Mouse (Mus musculus): ENCODE data around the gene Dnah5. TPM values are rescaled to one million over a fixed set of nuclear protein-coding genes. Genes with fewer than 3 reads are reported as not detected.
A peak's percentile ranks its signal among the peaks of the same experiment; 100 is the strongest.

The Dnah5 gene
- polyA plus RNA-seq, 1 experiment from 2014 or later = 0.03 TPM

- peak overlapping the region; percentile 25 for H3K4me3 ChIP-seq (ENCODE audit: low read depth, low read length)
- no peaks in the 10 kb centered on the region for H3K36me3 ChIP-seq (ENCODE audit: control insufficient read depth, insufficient read depth, low read length)
- no peak overlapping the region for H3K9ac ChIP-seq (ENCODE audit: low read length)
- peak; percentile 91 for DNase-seq (ENCODE audit: low spot score)
- peak overlapping the region; percentile 50 for H3K4me2 ChIP-seq (ENCODE audit: low read length)
- WGBS = 14% methylated on average over 10 of the region's 10 CpGs
- peak; percentile 71 for ATAC-seq (replicated peaks; ENCODE audit: low FRiP score, low TSS enrichment, low read depth)
- H3K4me1 ChIP-seq (replicated peaks; ENCODE audit: control insufficient read depth, insufficient read depth, low read length) = no peaks in the 10 kb centered on the region
- no peaks in the 10 kb centered on the region for H3K9me3 ChIP-seq (ENCODE audit: control insufficient read depth, low read length)
- no peaks in the 10 kb centered on the region for H3K27me3 ChIP-seq (replicated peaks; ENCODE audit: control insufficient read depth, insufficient read depth, low read length)
- no peak overlapping the region for H3K27ac ChIP-seq (ENCODE audit: low read depth)
These were observed 21.7 kb upstream of the Dnah5 start for GRCm38 (mm10) chr15:28181862-28182261.

DNA sequence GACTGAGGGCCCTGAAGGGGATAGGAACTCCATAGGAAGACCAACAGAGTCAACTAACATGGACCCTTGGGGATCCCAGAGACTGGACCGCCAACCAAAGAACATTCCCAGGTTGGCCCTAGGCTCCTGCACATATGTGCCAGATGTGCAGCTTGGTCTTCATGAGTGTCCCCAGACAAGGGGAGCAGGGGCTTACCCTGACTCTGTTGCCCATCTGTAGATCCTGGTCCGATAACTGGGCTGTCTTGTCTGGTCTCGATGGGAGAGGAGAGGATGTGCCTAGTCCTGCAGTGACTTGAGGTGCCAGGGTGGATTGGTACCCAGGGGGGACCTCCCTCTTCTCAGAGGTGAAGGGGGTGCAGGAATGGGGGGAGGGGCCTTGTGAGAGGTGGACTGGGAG, 21.0 kb upstream of the Dnah5 start:
- Histone ChIP-seq H3K27me3 (replicated peaks; ENCODE audit: control insufficient read depth, insufficient read depth, low read length) (no peaks in the 10 kb centered on the region), H3K9ac (ENCODE audit: low read length) (no peak overlapping the region), H3K36me3 (ENCODE audit: control insufficient read depth, insufficient read depth, low read length) (no peaks in the 10 kb centered on the region), H3K27ac (ENCODE audit: low read depth) (no peak overlapping the region), H3K4me3 (ENCODE audit: low read depth, low read length) (no peak overlapping the region), H3K4me2 (ENCODE audit: low read length) (no peak overlapping the region), H3K9me3 (ENCODE audit: control insufficient read depth, low read length) (no peaks in the 10 kb centered on the region), H3K4me1 (replicated peaks; ENCODE audit: control insufficient read depth, insufficient read depth, low read length) (no peaks in the 10 kb centered on the region)
- 53% methylated on average over 3 of the region's 3 CpGs for WGBS
- ATAC-seq (replicated peaks; ENCODE audit: low FRiP score, low TSS enrichment, low read depth) = no peak
- DNase-seq (ENCODE audit: low spot score) = no peak

DNA sequence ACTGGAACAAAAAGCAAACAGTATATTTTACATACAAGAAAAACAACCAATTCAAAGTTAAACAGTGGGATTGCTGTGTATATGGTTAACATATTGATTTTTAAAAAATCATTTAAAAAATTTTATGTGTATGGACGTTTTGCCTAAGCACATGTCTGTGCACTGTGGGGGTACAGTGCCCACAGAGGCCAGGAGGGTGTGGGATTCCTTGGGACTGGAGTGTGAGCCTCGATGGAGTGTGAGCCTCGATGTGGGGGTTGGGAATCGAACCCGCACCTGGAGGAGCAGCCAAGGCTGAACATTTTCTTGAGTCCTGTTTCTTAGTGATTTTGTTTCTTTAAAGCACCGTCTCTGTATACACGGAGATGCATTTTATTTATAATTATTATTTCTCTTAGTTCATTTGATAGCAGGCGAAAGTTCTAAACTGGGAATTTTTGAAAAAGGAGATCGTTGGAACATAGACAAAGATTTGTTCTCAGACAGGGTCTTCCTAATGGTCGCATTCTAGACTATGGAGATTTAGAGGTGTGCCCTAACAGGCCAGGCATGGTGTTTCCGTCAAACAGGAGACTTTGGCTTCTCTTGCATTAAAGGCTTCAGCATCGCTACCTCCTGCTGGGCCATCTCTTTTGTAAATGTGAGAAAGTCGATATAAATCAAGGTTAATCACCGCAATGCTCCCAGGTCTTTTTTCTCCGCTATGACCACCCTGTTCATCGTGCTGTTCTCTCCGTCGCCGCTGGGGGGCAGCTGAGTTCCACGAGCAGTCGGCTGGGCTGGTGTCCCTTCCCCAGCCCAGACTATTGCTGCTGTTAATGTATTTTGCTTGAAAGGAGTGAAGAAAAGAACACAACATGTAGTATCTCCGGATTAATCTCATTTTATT, 15.8 kb upstream of the Dnah5 start:
- no peak overlapping the region for H3K4me3 ChIP-seq (ENCODE audit: low read depth, low read length)
- no peaks in the 10 kb centered on the region for H3K9me3 ChIP-seq (ENCODE audit: control insufficient read depth, low read length)
- 24% methylated on average over 22 of the region's 22 CpGs for WGBS
- H3K27ac ChIP-seq (ENCODE audit: low read depth) = no peak overlapping the region
- no peaks in the 10 kb centered on the region for H3K4me1 ChIP-seq (replicated peaks; ENCODE audit: control insufficient read depth, insufficient read depth, low read length)
- H3K27me3 ChIP-seq (replicated peaks; ENCODE audit: control insufficient read depth, insufficient read depth, low read length) = no peaks in the 10 kb centered on the region
- H3K36me3 ChIP-seq (ENCODE audit: control insufficient read depth, insufficient read depth, low read length) = no peaks in the 10 kb centered on the region
- ATAC-seq (replicated peaks; ENCODE audit: low FRiP score, low TSS enrichment, low read depth) (0 out of 2 replicates have a peak, but pooled peaks have one; percentile 47), DNase-seq (ENCODE audit: low spot score) (peak; percentile 95)
- no peak overlapping the region for H3K9ac ChIP-seq (ENCODE audit: low read length)
- H3K4me2 ChIP-seq (ENCODE audit: low read length) = no peak overlapping the region

- Histone ChIP-seq H3K9ac (ENCODE audit: low read length) (no peak overlapping the region), H3K9me3 (ENCODE audit: control insufficient read depth, low read length) (no peaks in the 10 kb centered on the region)
- WGBS = 69% methylated on average over 11 of the region's 11 CpGs
These were observed 15.1 kb upstream of the Dnah5 start for GRCm38 (mm10) chr15:28188361-28189011.

DNA sequence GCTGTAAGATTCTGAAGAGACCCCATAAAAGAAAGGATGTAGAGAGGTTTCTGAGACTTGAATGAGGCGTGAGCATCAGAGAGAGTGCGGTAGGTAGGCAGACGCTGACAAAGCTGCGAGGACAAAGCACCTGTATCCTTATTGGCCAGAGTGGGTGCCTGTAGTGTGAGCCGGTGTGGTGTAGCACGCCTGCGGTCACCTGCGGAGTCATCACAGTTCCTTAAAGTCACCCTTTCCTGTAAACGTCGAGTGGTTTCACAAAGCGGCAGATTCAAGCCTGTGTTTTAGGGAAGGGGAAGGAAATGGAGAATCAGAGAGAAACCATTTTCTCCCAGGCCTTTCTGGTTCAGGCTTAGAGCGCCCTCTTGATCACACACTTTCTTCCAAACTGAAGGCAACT, 13.9 kb upstream of the Dnah5 start:
- no peak overlapping the region for H3K9ac ChIP-seq (ENCODE audit: low read length)
- H3K4me3 ChIP-seq (ENCODE audit: low read depth, low read length) = no peak overlapping the region
- no peak for ATAC-seq (replicated peaks; ENCODE audit: low FRiP score, low TSS enrichment, low read depth)
- peak overlapping the region; percentile 3; the same call in 1 of the 2 replicates for H3K4me2 ChIP-seq (ENCODE audit: low read length)
- no peaks in the 10 kb centered on the region for H3K9me3 ChIP-seq (ENCODE audit: control insufficient read depth, low read length)
- H3K27ac ChIP-seq (ENCODE audit: low read depth) = no peak overlapping the region
- H3K27me3 ChIP-seq (replicated peaks; ENCODE audit: control insufficient read depth, insufficient read depth, low read length) = no peaks in the 10 kb centered on the region
- DNase-seq (ENCODE audit: low spot score) = no peak
- H3K36me3 ChIP-seq (ENCODE audit: control insufficient read depth, insufficient read depth, low read length) = no peaks in the 10 kb centered on the region
- 37% methylated on average over 12 of the region's 12 CpGs for WGBS
- no peaks in the 10 kb centered on the region for H3K4me1 ChIP-seq (replicated peaks; ENCODE audit: control insufficient read depth, insufficient read depth, low read length)

More at GRCm38 (mm10) chr15:28188361-28189011, 15.1 kb upstream of the Dnah5 start:
- ATAC-seq (replicated peaks; ENCODE audit: low FRiP score, low TSS enrichment, low read depth) (no peak), DNase-seq (ENCODE audit: low spot score) (no peak)
- H3K27me3 ChIP-seq (replicated peaks; ENCODE audit: control insufficient read depth, insufficient read depth, low read length) = no peaks in the 10 kb centered on the region
- H3K4me1 ChIP-seq (replicated peaks; ENCODE audit: control insufficient read depth, insufficient read depth, low read length) = no peaks in the 10 kb centered on the region
- H3K36me3 ChIP-seq (ENCODE audit: control insufficient read depth, insufficient read depth, low read length) = no peaks in the 10 kb centered on the region
- no peak overlapping the region for H3K27ac ChIP-seq (ENCODE audit: low read depth)
- no peak overlapping the region for H3K4me2 ChIP-seq (ENCODE audit: low read length)
- H3K4me3 ChIP-seq (ENCODE audit: low read depth, low read length) = no peak overlapping the region

GRCm38 (mm10) chr15:28198609-28199008, 4.9 kb upstream of the Dnah5 start:
- H3K4me1 ChIP-seq (replicated peaks; ENCODE audit: control insufficient read depth, insufficient read depth, low read length) = no peaks in the 10 kb centered on the region
- no peaks in the 10 kb centered on the region for H3K36me3 ChIP-seq (ENCODE audit: control insufficient read depth, insufficient read depth, low read length)
- no peak for ATAC-seq (replicated peaks; ENCODE audit: low FRiP score, low TSS enrichment, low read depth)
- no peak for DNase-seq (ENCODE audit: low spot score)
- H3K4me2 ChIP-seq (ENCODE audit: low read length) = no peak overlapping the region
- H3K9ac ChIP-seq (ENCODE audit: low read length) = no peak overlapping the region
- no peaks in the 10 kb centered on the region for H3K9me3 ChIP-seq (ENCODE audit: control insufficient read depth, low read length)
- H3K4me3 ChIP-seq (ENCODE audit: low read depth, low read length) = no peak overlapping the region
- WGBS = 57% methylated on average over 4 of the region's 4 CpGs
- H3K27ac ChIP-seq (ENCODE audit: low read depth) = no peak overlapping the region
- no peaks in the 10 kb centered on the region for H3K27me3 ChIP-seq (replicated peaks; ENCODE audit: control insufficient read depth, insufficient read depth, low read length)

- Histone ChIP-seq H3K4me3 (ENCODE audit: low read depth, low read length) (no peak overlapping the region), H3K27ac (ENCODE audit: low read depth) (no peak overlapping the region), H3K9me3 (ENCODE audit: control insufficient read depth, low read length) (no peaks in the 10 kb centered on the region), H3K4me2 (ENCODE audit: low read length) (no peak overlapping the region), H3K9ac (ENCODE audit: low read length) (no peak overlapping the region), H3K36me3 (ENCODE audit: control insufficient read depth, insufficient read depth, low read length) (no peaks in the 10 kb centered on the region), H3K27me3 (replicated peaks; ENCODE audit: control insufficient read depth, insufficient read depth, low read length) (no peaks in the 10 kb centered on the region), H3K4me1 (replicated peaks; ENCODE audit: control insufficient read depth, insufficient read depth, low read length) (no peaks in the 10 kb centered on the region)
- DNase-seq (ENCODE audit: low spot score) = no peak
- no peak for ATAC-seq (replicated peaks; ENCODE audit: low FRiP score, low TSS enrichment, low read depth)
- 81% methylated on average over 3 of the region's 3 CpGs for WGBS
These were observed 1.1 kb downstream of the Dnah5 start for GRCm38 (mm10) chr15:28204626-28205025.

GRCm38 (mm10) chr15:28207545-28207944, 4.0 kb downstream of the Dnah5 start:
- Histone ChIP-seq H3K4me1 (replicated peaks; ENCODE audit: control insufficient read depth, insufficient read depth, low read length) (no peaks in the 10 kb centered on the region), H3K27me3 (replicated peaks; ENCODE audit: control insufficient read depth, insufficient read depth, low read length) (no peaks in the 10 kb centered on the region), H3K9me3 (ENCODE audit: control insufficient read depth, low read length) (no peaks in the 10 kb centered on the region), H3K4me2 (ENCODE audit: low read length) (no peak overlapping the region), H3K27ac (ENCODE audit: low read depth) (no peak overlapping the region), H3K9ac (ENCODE audit: low read length) (no peak overlapping the region), H3K36me3 (ENCODE audit: control insufficient read depth, insufficient read depth, low read length) (no peaks in the 10 kb centered on the region), H3K4me3 (ENCODE audit: low read depth, low read length) (no peak overlapping the region)
- 32% methylated on average over 2 of the region's 2 CpGs for WGBS
- ATAC-seq (replicated peaks; ENCODE audit: low FRiP score, low TSS enrichment, low read depth) (no peak), DNase-seq (ENCODE audit: low spot score) (no peak)
